Comparison of ENCODE assay signal across 26 mouse cellular contexts in genomic region chrX:85271821-85272220, GRCm38 (mm10). TPM values are rescaled to one million over a fixed set of nuclear protein-coding genes. Genes with fewer than 3 reads are reported as not detected.
DNase-seq lines count a peak whose midpoint lies in the region; ATAC-seq and TF ChIP-seq lines count a peak whose summit lies in the region.
"Had no signal": no experiment of that assay in that cellular context is flagged by ENCODE, and none has a peak within 500 bp of the region (broad histone marks: within the 10 kb centered on the region; RNA-seq: fewer than 3 reads in every experiment).

No protein-coding gene starts in this region.

- no peak overlapping the region for H3K4me3 ChIP-seq in heart, embryonic 14.5 days (ENCODE audit: control insufficient read depth in 1 of 2, insufficient read depth in 1 of 2, low read depth in 1 of 2, low read length in 2 of 2)
- no peak overlapping the region for H3K4me3 ChIP-seq in liver, adult 2 months (ENCODE audit: insufficient read depth, low read depth, low read length)
- H3K4me3 ChIP-seq in stomach, embryonic 16.5 days (replicated peaks; ENCODE audit: low read length) = no peak overlapping the region
- H3K4me3 ChIP-seq: gastrocnemius, adult 2 months; limb, embryonic 13.5 days; neural tube, embryonic 15.5 days had no signal

- no peak for DNase-seq in heart, adult 9 months (ENCODE audit: low spot score in 2 of 2)
- DNase-seq in liver, adult 2 months (ENCODE audit: extremely low read depth, low read depth, low spot score) = no peak
- no peak for DNase-seq in liver
- DNase-seq in urinary bladder, postnatal 14 days (ENCODE audit: low spot score) = peak; percentile 36
- no peak for DNase-seq in urinary bladder, adult 2 months (ENCODE audit: low spot score)
- no peak for DNase-seq in embryo, embryonic 10 days (ENCODE audit: low spot score)
- DNase-seq: adrenal gland, postnatal 25 days; cerebellum, adult 18-20 months; cerebellum, postnatal 25 days; gastrocnemius, adult 2 months; heart, postnatal 4 days; thymus, adult 18-20 months had no signal

- 33% methylated on average over 8 of the region's 8 CpGs for WGBS in heart, embryonic 14.5 days
- WGBS in liver, adult 2 months = 14% methylated on average over 8 of the region's 8 CpGs
- WGBS in stomach, embryonic 16.5 days = 53% methylated on average over 8 of the region's 8 CpGs

- 0 out of 2 replicates have a peak, but pooled peaks cover 4% of the 10 kb centered on the region for H3K9me3 ChIP-seq in heart, embryonic 14.5 days (ENCODE audit: control insufficient read depth, low read length)
- H3K9me3 ChIP-seq in stomach, embryonic 16.5 days (replicated peaks; ENCODE audit: control insufficient read depth, low read length) = no peaks in the 10 kb centered on the region
- H3K9me3 ChIP-seq: limb, embryonic 13.5 days; neural tube, embryonic 15.5 days had no signal

- TF ChIP-seq CTCF in liver, adult 2 months (IDR thresholded peaks at IDR 0.05; ENCODE audit: low read depth, low read length) = no peak

- H3K27ac ChIP-seq in heart, embryonic 14.5 days (replicated peaks in 1 of 2; ENCODE audit: control insufficient read depth in 1 of 2, insufficient read depth in 1 of 2, low read depth in 2 of 2, low read length in 2 of 2) = no peak overlapping the region
- peak overlapping the region; percentile 0; the same call in 1 of the 2 replicates for H3K27ac ChIP-seq in liver, adult 2 months (replicated peaks; ENCODE audit: insufficient read depth, low read depth, low read length)
- peak overlapping the region; percentile 42; the same call in 1 of the 2 replicates for H3K27ac ChIP-seq in stomach, embryonic 16.5 days (ENCODE audit: low read length)
- H3K27ac ChIP-seq: gastrocnemius, adult 2 months; limb, embryonic 13.5 days; neural tube, embryonic 15.5 days had no signal

- no peaks in the 10 kb centered on the region for H3K36me3 ChIP-seq in heart, embryonic 14.5 days (ENCODE audit: control insufficient read depth, insufficient read depth, low read length)
- H3K36me3 ChIP-seq in liver, adult 2 months (ENCODE audit: control insufficient read depth, insufficient read depth, low read length) = no peaks in the 10 kb centered on the region
- H3K36me3 ChIP-seq in stomach, embryonic 16.5 days (ENCODE audit: control insufficient read depth, insufficient read depth, low read length) = no peaks in the 10 kb centered on the region
- H3K36me3 ChIP-seq: limb, embryonic 13.5 days; neural tube, embryonic 15.5 days had no signal

- H3K4me1 ChIP-seq in heart, embryonic 14.5 days (ENCODE audit: control insufficient read depth in 2 of 2, insufficient read depth in 2 of 2, low read length in 2 of 2) = 0 out of 4 replicates have a peak, but pooled peaks cover 0 to 3% of the 10 kb centered on the region in 2 experiments
- peaks cover 6% of the 10 kb centered on the region; the same call in 1 of the 2 replicates for H3K4me1 ChIP-seq in liver, adult 2 months (ENCODE audit: control insufficient read depth, insufficient read depth, low read length)
- H3K4me1 ChIP-seq in stomach, embryonic 16.5 days (ENCODE audit: control insufficient read depth, insufficient read depth, low read length) = no peaks in the 10 kb centered on the region
- H3K4me1 ChIP-seq: limb, embryonic 13.5 days; neural tube, embryonic 15.5 days had no signal

- no peaks in the 10 kb centered on the region for H3K27me3 ChIP-seq in heart, embryonic 14.5 days (ENCODE audit: control insufficient read depth, insufficient read depth, low read length)
- H3K27me3 ChIP-seq in liver, adult 2 months (ENCODE audit: control insufficient read depth, insufficient read depth, low read length) = no peaks in the 10 kb centered on the region
- H3K27me3 ChIP-seq in stomach, embryonic 16.5 days (ENCODE audit: control insufficient read depth, insufficient read depth, low read length) = no peaks in the 10 kb centered on the region; the same call in 1 of the 2 replicates
- H3K27me3 ChIP-seq: CH12.LX; limb, embryonic 13.5 days; neural tube, embryonic 15.5 days had no signal

- no peak for ATAC-seq in heart, embryonic 14.5 days (ENCODE audit: insufficient number of reproducible peaks, insufficient read depth, low FRiP score, low read depth)
- ATAC-seq in stomach, embryonic 16.5 days (ENCODE audit: insufficient read depth, low FRiP score) = no peak
- ATAC-seq: hindbrain, embryonic 16.5 days; midbrain, embryonic 16.5 days had no signal

- no peaks in the 10 kb centered on the region for H3K79me2 ChIP-seq in liver, adult 2 months (ENCODE audit: control insufficient read depth, insufficient read depth, low read length)

- peak overlapping the region; percentile 44 for H3K4me2 ChIP-seq in heart, embryonic 14.5 days (ENCODE audit: low read length)
- 0 out of 2 replicates have a peak overlapping the region, but pooled peaks have one; percentile 15 for H3K4me2 ChIP-seq in stomach, embryonic 16.5 days (ENCODE audit: low read depth, low read length)
- H3K4me2 ChIP-seq: limb, embryonic 13.5 days; neural tube, embryonic 15.5 days had no signal

- TF ChIP-seq POLR2A in liver, adult 2 months (IDR thresholded peaks at IDR 0.05; ENCODE audit: extremely low read depth, insufficient read depth, low read length) = no peak

- H3K9ac ChIP-seq in heart, embryonic 14.5 days (ENCODE audit: low read length) = no peak overlapping the region
- H3K9ac ChIP-seq in liver, adult 2 months (ENCODE audit: low read depth, low read length) = no peak overlapping the region
- H3K9ac ChIP-seq in stomach, embryonic 16.5 days (ENCODE audit: low read length) = no peak overlapping the region
- H3K9ac ChIP-seq: limb, embryonic 13.5 days; neural tube, embryonic 15.5 days had no signal

RNA-seq across cellular contexts. Expression of gene Fthl17a, which starts 22.3 kb away (rescaled TPM):
- not detected in 2 replicates for polyA plus RNA-seq in heart, embryonic 14.5 days (2014; fragmentation: Nextera tagmentation; extraction: Ambion mirVana)
- total RNA-seq in liver, adult 2 months (2014; rRNA removed) = not detected in 2 replicates
- polyA plus RNA-seq in liver, adult 2 months (2012; rRNA removed) = not detected in 2 replicates
- not detected in 2 replicates for polyA plus RNA-seq in urinary bladder, adult 2 months (2012; rRNA removed)
- not detected in 2 replicates for polyA plus RNA-seq in stomach, embryonic 16.5 days (2015; fragmentation: Nextera tagmentation; extraction: Ambion mirVana)
- total RNA-seq: adrenal gland, postnatal 25 days; CH12.LX; gastrocnemius, adult 2 months; heart, postnatal 4 days; layer of hippocampus, postnatal 25 days; left cerebral cortex, postnatal 14 days; megakaryocyte, adult 5-6 weeks; MEL had no signal
- polyA plus RNA-seq: forebrain, embryonic 11.5 days; hindbrain, embryonic 16.5 days; kidney, adult 2 months; limb, embryonic 13.5 days; liver, embryonic 16.5 days; midbrain, embryonic 16.5 days; neural tube, embryonic 15.5 days had no signal

Comparison
In these comparisons a context has a peak if more than half of its experiments do, and no peak if none do; other contexts are left out.
1. H3K27ac ChIP-seq: peak in liver, adult 2 months (single experiment) and stomach, embryonic 16.5 days (single experiment); none in heart, embryonic 14.5 days (0 of 2).